Mouse (Mus musculus) heart, adult 18-20 months (tissue): Measurements from ENCODE around the gene Prkar2b. TPM values are rescaled to one million over a fixed set of nuclear protein-coding genes. Genes with fewer than 3 reads are reported as not detected.
A peak's percentile ranks its signal among the peaks of the same experiment; 100 is the strongest.

Experiments used
- DNase-seq, 2 experiments: peaks; one replicate each; pipeline ENCODE4 v3.0.0; 2021 to 2022; ENCODE audit warnings: mixed read lengths in 1 of 2
- long read RNA-seq, 2 experiments: library from polyadenylated mRNA; stranded (forward); transcript quantifications; one replicate each; pipeline ENCODE4 v2.0.0; 2021
- total RNA-seq, 2 experiments: library from RNA; stranded (reverse); gene quantifications; 2 replicates each; pipeline ENCODE4 v1.2.3; 2021

The Prkar2b gene
- total RNA-seq: 10 to 100 TPM in 1 of 2 experiments, 1 to 10 TPM in 1; 3.7 to 34.5 TPM
- long read RNA-seq, experiment 1, partial matches to known transcripts: 0 of 1 reads
- long read RNA-seq, experiment 1, other reads (novel, unspliced or antisense): 0 of 1 reads
- long read RNA-seq, experiment 2, transcript Prkar2b-202 (11 exons, 3,378 nt): major isoform, 11 of 15 reads
- long read RNA-seq, experiment 2, partial matches to known transcripts: 0 of 15 reads
- long read RNA-seq, experiment 2, other reads (novel, unspliced or antisense): 3 of 15 reads

- peak; percentile 88 to 93 for DNase-seq
These were observed at the start of gene Prkar2b for GRCm38 (mm10) chr12:32061090-32061930. Gene Prkar2b (minus strand): TSS chr12:32061296.

- DNase-seq: peak in 1 of 2 experiments; percentile 18
These were observed 48.1 kb upstream of the Prkar2b start for GRCm38 (mm10) chr12:32109201-32109600.

GRCm38 (mm10) chr12:32104955-32105521 is 43.9 kb upstream of the Prkar2b start:
- no peak for DNase-seq

GRCm38 (mm10) chr12:32104451-32104862 is 43.4 kb upstream of the Prkar2b start:
- peak; percentile 58 to 80 for DNase-seq

- DNase-seq: no peak
These were observed 40.2 kb upstream of the Prkar2b start for GRCm38 (mm10) chr12:32101306-32101705.

- no peak for DNase-seq
These were observed 38.6 kb upstream of the Prkar2b start for GRCm38 (mm10) chr12:32099686-32100206.

- DNase-seq: no peak
These were observed 37.5 kb upstream of the Prkar2b start for GRCm38 (mm10) chr12:32098596-32098995.

- no peak for DNase-seq
These were observed 36.0 kb upstream of the Prkar2b start for GRCm38 (mm10) chr12:32097107-32097506.

GRCm38 (mm10) chr12:32095164-32095563 is 34.1 kb upstream of the Prkar2b start:
- no peak for DNase-seq

- no peak for DNase-seq
These were observed 31.4 kb upstream of the Prkar2b start for GRCm38 (mm10) chr12:32092452-32092851.

- DNase-seq: peak in 1 of 2 experiments; percentile 14
These were observed 27.5 kb upstream of the Prkar2b start for GRCm38 (mm10) chr12:32088566-32088965.

- DNase-seq: no peak
These were observed 26.2 kb upstream of the Prkar2b start for GRCm38 (mm10) chr12:32087339-32087738.

GRCm38 (mm10) chr12:32086874-32087273 is 25.8 kb upstream of the Prkar2b start:
- no peak for DNase-seq

GRCm38 (mm10) chr12:32085856-32086255 is 24.8 kb upstream of the Prkar2b start:
- no peak for DNase-seq

GRCm38 (mm10) chr12:32085189-32085588 is 24.1 kb upstream of the Prkar2b start:
- DNase-seq: no peak

- no peak for DNase-seq
These were observed 23.5 kb upstream of the Prkar2b start for GRCm38 (mm10) chr12:32084601-32085000.

- no peak for DNase-seq
These were observed 19.6 kb upstream of the Prkar2b start for GRCm38 (mm10) chr12:32080692-32081091.

- DNase-seq: no peak
These were observed 16.3 kb upstream of the Prkar2b start for GRCm38 (mm10) chr12:32077403-32077802.

GRCm38 (mm10) chr12:32075831-32076715 is 15.0 kb upstream of the Prkar2b start:
- no peak for DNase-seq

- no peak for DNase-seq
These were observed 13.2 kb upstream of the Prkar2b start for GRCm38 (mm10) chr12:32074271-32074670.

GRCm38 (mm10) chr12:32066004-32066403 is 4.9 kb upstream of the Prkar2b start:
- DNase-seq: no peak
